Mouse (Mus musculus) embryonic fibroblast, embryonic 13.5 days (primary cell): ENCODE data around the gene Guca1b.

Source experiments
- CTCF ChIP-seq: IDR thresholded peaks from 2 replicates; pipeline ENCODE4 v1.5.1; 2011; ENCODE audit warnings: mild to moderate bottlenecking, control low read depth, low read length, moderate library complexity, borderline replicate concordance; ENCODE audit not compliant: insufficient read depth
- POLR2A ChIP-seq: IDR thresholded peaks from 2 replicates; pipeline ENCODE4 v1.6.1; 2011; ENCODE audit warnings: low read depth, mild to moderate bottlenecking, control low read depth, low read length, moderate library complexity

- TF ChIP-seq POLR2A (no peak), CTCF (no peak)
Measured at GRCm38 (mm10) chr17:47394223-47394869, 9.2 kb downstream of the Guca1b start.
